Mouse (Mus musculus): Measurements from ENCODE around the gene Stx8.

Gene Stx8

DNA sequence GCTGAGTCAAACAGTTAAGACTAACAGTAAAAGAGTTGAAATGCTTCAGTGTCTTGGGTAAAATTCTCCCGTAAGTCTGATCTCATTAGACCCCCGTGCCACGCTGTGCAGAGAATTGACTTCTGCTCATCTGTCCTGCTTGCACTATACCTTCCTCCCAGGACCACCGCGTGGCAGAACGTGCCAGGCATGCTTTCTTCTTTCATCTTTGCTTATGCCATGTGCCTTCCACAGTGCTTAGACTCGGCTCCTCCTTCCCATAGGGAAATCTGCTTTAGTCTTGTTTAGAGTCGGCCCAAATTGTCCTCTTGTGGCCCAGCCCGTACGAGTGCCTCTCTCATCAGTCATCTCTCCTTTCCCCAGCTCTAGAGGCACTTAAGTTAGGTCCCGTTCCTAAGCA is 1.8 kb downstream of the Stx8 start:
- in situ Hi-C loops (cut with MboI; ENCODE audit: unreplicated experiment in 2 of 2): loop anchor here in 1 of 2 experiments (10.0 kb wide), 1 partner anchor 143 kb away; no protein-coding TSS in a partner anchor

DNA sequence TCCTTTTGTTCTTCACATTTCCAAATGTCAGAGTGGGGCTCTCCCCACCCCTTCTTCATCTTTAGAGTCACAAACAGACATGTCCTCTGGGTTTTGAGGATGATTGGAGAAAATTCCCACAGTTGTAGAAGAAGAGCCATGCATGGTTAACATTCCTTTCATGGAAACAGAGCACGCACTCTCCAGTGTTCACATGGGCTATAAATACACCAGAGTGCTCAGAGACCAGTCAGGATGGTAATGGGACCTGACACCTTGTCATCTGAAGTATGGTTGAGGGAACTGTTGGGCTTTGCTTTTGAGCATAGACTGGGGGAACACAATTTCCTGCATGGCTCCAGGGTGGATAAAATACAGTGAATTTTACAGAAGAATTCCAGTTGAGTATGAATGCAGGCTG is 6.6 kb downstream of the Stx8 start:
- in situ Hi-C loops (cut with MboI; ENCODE audit: unreplicated experiment in 2 of 2): no loop called here

DNA sequence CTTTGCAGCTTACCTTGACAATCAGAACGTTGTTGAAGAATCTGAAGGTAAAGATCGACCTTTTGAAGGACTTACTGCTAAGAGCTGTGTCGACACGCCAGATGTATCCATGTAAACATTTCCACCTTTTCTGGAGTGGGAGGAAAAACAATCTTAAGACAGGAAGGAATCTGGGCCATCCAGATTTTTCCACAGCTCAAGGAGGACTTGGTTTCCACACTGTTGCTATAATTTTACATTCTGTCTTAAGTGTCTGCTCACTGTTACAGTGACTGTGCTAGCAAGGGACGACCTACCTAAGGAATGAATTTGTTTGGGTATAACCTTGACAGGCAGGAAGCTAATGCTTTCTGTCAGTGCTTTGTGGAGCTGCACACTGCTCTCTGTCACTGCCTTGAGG is 7.2 kb downstream of the Stx8 start:
- in situ Hi-C loops (cut with MboI; ENCODE audit: unreplicated experiment in 2 of 2): no loop called here

DNA sequence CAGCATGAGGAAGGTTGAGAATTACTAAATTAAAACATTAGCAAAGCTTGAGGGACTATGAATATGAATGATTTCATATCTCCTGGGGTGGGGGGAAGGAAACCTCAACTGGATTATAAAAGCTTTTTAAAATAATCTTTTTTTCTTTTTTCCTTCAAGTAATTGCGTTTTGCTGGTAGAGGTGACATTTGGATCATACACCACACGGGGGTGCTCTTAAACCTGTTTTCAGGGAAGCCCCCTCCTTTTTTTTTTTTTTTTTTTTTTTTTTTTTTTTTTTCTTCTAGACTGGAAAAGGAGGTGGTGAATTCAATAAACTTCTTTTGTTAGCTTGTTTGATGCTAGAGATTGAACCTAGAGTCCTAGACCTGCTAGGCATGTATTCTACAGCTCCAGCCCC is 9.3 kb downstream of the Stx8 start:
- in situ Hi-C loops (cut with MboI; ENCODE audit: unreplicated experiment in 2 of 2): loop anchor here (25.0 kb wide), 2 partner anchors 762 to 837 kb away; no protein-coding TSS in a partner anchor

DNA sequence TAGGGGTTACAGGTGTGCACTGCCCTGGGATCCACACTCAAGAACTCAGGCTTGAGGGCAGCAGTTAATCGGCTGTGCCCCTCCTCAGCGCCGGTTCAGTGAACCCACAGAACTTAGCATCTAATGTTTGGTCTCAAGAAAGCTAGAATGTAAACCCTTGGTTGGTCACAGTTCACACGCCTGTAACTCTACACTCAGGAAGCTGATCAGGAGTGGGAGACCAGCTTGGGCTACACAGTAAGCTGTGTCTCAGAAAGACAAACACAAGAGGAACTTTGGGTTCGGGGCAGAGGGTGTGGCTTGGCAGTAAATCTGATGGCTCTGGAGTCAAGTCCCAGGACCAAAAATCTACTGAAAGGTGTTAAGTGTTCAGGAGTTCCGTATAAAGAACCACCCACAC is 17.6 kb downstream of the Stx8 start:
- in situ Hi-C loops (cut with MboI; ENCODE audit: unreplicated experiment in 2 of 2): loop anchor here (25.0 kb wide), 2 partner anchors 754 to 829 kb away; no protein-coding TSS in a partner anchor

DNA sequence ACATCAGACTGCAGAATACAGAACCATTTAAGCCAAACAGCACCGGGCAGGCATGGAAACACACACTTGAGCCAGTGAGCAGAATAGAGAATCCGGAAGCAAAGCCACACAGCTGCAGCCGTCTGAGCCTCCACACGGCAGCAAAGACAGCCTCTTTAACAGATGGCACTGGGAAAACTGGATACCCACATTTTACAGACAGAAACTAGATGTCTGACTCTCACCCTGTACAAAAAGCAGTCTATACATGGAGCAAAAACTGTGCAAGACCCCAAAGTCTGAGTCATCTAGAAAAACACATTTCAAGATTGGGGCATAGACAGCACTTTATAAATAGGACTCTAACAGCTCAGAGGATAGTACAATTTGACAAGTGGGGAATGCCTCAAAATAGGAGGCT is 25.2 kb downstream of the Stx8 start:
- in situ Hi-C loops (cut with MboI; ENCODE audit: unreplicated experiment in 2 of 2): loop anchor here (10.0 to 25.0 kb wide), 3 partner anchors 564 to 821 kb away; partner anchors contain the start of gene Mfsd6l (in 1 of the 2)

DNA sequence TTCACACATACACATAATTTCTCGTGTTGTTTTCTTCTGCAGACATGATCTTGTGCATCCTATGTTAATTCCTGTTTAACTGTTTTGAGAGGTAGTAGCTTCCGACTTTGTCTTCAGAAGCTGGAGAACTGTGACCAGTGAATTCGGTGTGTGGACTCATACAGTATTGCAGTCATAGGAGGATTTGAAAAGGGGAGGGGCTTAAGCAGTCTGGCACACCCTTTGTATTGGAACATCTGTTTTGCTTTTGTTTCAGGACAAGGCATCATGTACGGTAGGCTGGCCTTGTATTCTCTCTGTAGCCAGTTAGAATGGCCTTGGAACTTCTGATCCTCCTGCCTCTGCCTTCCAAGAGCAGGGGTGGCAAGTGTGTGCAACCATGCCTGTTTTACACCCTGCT is 30.0 kb downstream of the Stx8 start:
- in situ Hi-C loops (cut with MboI; ENCODE audit: unreplicated experiment in 2 of 2): loop anchor here (10.0 to 25.0 kb wide), 3 partner anchors 559 to 816 kb away; partner anchors contain the start of gene Mfsd6l (in 1 of the 2)

DNA sequence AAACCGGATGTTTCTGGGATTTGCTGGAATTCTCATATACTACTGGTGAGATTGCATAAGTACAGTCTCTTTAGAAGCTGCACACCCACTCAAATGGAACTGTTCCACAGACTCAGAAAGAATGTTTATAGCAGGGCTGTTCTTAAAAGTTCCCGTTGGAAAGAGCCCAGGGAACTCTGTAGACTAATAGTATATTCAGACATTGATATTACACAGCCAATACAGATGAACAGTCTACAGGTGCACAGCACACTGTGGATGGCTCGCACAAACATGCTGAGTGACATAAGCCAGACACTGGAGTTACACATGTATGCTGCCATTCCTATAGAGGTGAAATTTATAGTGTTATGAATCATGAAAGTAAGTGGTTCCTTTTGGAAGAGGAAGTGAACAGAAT is 32.9 kb downstream of the Stx8 start:
- in situ Hi-C loops (cut with MboI; ENCODE audit: unreplicated experiment in 2 of 2): loop anchor here (10.0 to 25.0 kb wide), 3 partner anchors 556 to 813 kb away; partner anchors contain the start of gene Mfsd6l (in 1 of the 2)

DNA sequence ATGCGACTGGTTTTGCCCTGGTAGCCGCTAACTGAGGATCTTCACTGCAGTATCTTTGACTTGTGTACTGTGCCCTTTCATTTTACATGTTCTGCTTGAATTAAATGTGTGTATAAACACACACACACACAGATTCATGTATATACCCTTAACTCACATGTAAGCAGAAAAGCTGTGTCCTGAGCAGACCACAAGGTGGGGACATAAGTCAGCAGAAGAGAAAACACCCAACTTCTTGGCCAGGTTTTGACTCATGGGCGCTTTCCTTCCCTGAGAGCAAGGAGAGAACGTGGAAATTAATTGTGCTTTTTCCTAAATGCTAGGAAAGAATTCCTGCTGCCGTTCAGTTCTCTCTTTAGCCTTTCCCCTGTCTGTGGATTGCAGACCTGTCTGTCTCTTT is 33.6 kb downstream of the Stx8 start:
- in situ Hi-C loops (cut with MboI; ENCODE audit: unreplicated experiment in 2 of 2): loop anchor here (5.0 to 25.0 kb wide), 6 partner anchors 225 to 813 kb away; partner anchors contain the start of gene Mfsd6l (in 2 of the 2)

DNA sequence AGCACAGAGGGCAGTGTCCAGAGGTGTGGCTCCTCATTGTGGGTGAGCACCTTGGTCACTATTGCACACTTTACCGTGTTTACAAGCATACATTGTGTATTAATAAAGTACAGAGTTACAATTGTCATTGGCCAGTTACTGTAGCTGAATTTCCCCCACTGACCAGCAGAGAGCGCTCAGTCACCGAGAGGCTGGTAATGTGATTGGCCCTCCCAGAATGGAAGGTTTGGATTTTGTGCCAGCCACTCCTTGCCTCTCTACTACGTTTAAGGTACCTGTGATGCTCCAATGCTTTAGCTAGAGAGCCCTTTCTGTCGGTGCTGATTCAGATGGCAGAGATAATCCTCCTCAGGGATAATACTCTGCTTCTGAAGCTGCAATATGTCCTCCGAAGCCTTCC is 38.2 kb downstream of the Stx8 start:
- in situ Hi-C loops (cut with MboI; ENCODE audit: unreplicated experiment in 2 of 2): loop anchor here (5.0 to 10.0 kb wide), 3 partner anchors 221 to 553 kb away; partner anchors contain the start of gene Mfsd6l (in 1 of the 2)

DNA sequence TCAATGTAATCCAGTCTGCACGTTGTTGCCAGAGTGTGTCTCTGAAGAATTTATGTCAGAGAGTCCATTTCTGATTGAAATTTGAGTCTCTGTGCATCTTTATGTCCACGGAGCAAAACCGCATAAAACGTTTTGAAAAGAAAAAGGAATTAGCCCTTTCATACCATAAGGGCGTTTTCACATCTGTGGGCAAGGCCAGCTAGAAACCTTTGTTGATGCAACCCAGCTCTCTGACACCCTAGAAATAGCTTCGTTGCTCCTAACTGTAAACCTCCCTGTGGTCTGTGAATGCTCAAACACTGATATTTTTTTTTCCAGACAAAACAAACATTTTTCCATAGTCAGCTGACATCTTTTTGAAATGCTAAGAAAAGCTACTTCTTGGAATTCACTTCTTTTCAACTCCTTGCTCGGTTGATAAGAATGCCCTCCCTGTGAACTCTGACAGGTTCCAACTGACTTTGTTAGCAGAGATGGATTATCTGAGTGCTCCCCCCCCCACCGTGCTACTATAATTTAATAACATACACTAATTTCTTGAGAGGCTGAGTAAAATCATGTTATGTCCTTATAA is 40.3 kb downstream of the Stx8 start:
- in situ Hi-C loops (cut with MboI; ENCODE audit: unreplicated experiment in 2 of 2): loop anchor here in 1 of 2 experiments (10.0 kb wide), 1 partner anchor 218 kb away; no protein-coding TSS in a partner anchor

DNA sequence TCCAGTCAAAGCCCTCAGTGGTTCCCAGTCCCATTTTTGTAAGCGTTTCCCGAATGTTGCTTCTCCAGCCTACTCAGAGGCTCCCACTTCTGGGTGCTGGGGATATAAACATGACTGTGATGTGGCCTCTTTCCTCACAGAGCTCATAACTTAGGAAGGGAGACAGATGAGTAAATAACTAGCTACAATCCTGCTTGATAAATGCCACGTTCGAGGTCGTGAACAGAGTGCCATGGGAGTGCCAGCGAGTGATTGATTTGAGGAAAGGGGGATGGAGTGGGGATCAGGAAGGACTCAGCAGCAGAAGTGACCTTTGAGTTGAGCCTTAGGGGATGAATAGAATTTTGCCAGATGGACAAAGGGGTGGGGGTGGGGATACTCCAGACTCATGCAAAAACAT is 41.7 kb downstream of the Stx8 start:
- in situ Hi-C loops (cut with MboI; ENCODE audit: unreplicated experiment in 2 of 2): loop anchor here in 1 of 2 experiments (10.0 kb wide), 1 partner anchor 217 kb away; no protein-coding TSS in a partner anchor

DNA sequence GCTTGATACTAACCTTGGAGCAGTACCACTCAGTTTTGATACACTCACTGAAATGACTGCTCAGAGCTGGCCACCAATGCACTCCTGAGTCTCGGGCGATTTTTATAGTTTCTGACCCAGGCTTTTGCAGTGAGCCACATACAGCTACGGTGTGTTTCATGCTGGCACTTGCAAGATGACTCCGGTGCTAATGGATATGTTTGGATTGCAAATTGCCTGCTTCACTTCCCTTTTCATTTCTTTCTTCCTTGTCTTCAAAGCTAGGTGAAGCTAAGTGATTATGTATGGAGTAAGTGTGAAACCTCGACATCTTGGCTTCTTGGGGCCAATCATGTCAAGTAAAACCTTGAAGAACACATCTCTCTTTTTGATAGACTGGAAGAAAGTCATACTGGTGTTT is 43.4 kb downstream of the Stx8 start:
- in situ Hi-C loops (cut with MboI; ENCODE audit: unreplicated experiment in 2 of 2): loop anchor here in 1 of 2 experiments (10.0 kb wide), 1 partner anchor 215 kb away; no protein-coding TSS in a partner anchor

DNA sequence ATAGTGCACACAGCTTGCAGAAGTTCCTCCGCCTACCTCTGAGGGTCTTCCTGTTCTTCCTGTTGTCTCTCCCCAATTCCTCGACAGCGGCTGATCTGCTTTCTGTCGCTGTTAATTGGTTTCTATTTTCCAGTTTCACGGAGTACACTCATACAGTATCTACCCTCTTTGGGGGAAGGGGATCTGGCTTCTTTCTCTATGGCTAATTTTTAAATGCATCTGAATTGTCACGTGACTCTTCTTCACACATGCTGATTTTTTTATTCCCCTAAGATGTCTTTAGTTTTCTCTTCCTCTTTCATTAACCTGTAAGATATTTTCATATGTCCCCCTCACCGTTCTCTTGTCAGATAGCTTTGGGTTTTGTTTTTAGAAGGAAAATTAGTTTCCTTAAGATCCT is 46.2 kb downstream of the Stx8 start:
- in situ Hi-C loops (cut with MboI; ENCODE audit: unreplicated experiment in 2 of 2): loop anchor here in 1 of 2 experiments (5.0 kb wide), 1 partner anchor 190 kb away; no protein-coding TSS in a partner anchor

DNA sequence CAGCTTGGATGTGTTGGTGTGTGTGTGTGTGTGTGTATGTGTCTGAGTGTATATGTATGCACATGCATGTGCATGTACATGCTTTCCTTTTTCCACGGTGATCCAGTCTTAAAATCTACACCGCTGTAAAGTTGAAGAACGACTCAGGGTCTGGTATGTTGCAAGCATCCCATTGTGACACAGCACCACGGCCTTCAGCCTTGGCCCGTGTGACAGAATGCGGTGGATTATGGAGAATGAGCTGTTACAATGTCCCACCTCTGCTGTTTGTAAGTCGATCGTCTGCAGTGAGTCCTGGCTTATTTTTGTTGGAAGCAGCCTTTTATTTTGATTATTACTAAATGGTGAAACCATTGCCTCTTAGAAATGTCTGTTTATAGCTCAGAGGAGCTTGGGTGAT is 52.2 kb downstream of the Stx8 start:
- in situ Hi-C loops (cut with MboI; ENCODE audit: unreplicated experiment in 2 of 2): no loop called here

DNA sequence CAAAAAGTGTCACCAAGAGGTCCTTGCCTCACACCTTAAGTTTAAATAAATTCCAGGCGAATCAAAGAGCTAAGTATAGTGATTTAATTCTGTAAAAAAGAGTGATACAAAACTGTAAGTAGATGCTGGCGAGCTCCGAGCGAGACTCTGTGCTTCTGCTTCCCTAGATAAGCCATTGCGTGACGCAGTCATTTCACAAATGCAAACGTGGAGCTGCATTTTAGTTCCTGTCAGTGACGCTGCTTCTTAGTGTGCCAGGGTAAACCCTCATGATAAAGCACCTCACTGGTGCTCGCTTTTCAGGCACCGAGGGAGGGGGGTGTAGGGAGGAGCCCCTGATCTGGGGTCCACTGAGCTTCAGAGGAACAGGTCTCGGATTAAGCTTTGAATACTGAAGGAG is 53.2 kb downstream of the Stx8 start:
- in situ Hi-C loops (cut with MboI; ENCODE audit: unreplicated experiment in 2 of 2): no loop called here

DNA sequence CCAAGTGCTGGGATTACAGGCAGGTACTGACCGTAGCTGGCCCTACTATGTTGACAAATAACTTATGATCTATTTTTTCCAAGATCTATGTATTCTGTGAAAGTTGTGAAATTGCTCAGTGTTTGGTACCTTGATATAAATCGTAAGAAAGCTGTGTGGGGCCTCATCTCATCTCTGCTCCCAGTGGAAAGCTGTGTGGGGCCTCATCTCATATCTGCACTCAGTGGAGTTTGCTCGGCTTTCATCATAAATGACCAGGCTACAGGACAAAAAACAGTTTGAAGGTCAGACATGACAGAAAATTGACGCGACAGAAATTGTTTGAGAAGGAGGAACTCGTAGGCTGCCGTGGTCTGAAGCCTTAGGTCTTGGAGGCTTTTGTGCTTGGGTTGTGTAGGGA is 56.0 kb downstream of the Stx8 start:
- in situ Hi-C loops (cut with MboI; ENCODE audit: unreplicated experiment in 2 of 2): no loop called here

DNA sequence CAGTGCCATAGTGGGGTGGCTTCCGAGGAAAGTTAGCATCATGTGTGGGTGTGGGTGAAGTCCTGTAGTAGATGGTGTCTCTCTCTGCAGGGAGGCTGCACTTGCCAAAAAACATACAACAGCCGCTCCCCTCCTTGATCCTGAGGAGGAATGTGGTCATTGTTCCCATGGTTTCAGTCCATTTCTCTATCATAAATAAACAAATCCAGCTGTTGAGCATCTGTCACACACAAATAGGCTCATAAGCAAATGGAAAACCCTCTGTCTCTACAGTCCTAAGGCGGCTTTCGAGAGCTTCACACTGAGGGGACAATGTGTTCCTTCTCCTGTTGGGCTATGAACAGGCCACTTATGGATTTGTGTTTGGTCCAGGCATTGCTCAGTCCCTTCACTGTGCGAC is 56.9 kb downstream of the Stx8 start:
- in situ Hi-C loops (cut with MboI; ENCODE audit: unreplicated experiment in 2 of 2): no loop called here

DNA sequence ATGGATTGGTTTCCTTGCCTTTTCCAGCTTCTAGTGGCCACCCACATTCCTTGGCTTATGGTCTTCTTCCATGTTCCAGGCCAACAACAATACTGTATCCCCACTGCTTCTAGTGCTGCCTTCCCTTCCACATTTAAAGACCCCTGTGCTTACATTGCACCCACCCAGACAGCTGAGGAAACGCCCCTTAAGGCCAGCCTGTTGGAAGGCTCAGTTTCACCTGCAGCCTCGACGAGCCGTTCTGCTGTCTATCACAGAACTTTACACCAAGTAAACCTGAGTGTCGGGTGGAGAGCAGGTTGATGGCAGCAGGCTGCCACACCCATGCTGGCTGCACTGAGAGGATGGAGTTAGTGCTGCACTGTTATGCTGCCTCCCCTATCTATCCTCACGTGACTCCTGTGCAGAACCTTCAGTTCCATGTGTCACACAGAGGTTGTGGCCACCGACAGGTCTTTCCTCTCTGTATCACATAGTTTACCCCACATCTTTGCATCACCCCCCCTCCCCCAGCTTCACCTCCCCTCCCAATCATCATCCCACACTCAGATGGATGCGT is 57.9 kb downstream of the Stx8 start:
- in situ Hi-C loops (cut with MboI; ENCODE audit: unreplicated experiment in 2 of 2): no loop called here

DNA sequence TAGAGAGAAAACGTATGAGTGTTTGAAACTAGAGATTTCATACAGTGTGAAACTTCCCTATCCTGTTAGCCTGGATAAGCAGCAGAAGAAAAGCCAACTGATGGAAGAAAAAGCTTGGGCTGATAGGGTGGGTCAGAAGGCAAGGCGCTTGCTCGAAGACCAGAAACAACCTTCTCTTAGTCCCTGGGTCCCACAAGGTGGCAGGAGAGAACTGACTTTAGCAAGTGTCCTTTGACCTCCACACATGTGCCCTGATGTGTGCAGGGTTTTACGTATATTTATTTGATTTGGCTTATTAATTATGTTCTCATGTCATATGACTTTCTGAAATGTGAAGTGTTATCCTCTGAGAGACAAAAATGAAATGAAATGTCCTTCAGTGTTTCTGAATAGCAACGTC is 60.6 kb downstream of the Stx8 start:
- in situ Hi-C loops (cut with MboI; ENCODE audit: unreplicated experiment in 2 of 2): no loop called here

DNA sequence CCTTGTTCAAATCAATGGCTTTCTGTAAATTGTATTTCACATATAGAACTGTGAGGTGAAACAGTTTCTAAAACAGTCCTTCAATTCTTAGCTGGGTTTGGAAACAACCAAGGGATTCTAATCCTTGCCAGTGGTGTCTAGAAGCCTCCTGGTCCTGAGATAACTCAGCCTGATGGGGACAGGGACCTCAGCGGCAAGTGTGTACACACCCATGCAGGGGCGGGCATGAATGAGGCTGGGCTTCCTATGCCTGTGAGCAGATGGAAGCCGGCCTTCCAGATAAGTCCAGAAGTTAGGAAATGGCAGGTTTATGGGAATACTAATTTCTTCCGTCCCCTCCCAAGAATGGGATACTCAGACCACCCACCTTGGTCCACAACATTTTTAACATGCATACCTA is 63.1 kb downstream of the Stx8 start:
- in situ Hi-C loops (cut with MboI; ENCODE audit: unreplicated experiment in 2 of 2): no loop called here

DNA sequence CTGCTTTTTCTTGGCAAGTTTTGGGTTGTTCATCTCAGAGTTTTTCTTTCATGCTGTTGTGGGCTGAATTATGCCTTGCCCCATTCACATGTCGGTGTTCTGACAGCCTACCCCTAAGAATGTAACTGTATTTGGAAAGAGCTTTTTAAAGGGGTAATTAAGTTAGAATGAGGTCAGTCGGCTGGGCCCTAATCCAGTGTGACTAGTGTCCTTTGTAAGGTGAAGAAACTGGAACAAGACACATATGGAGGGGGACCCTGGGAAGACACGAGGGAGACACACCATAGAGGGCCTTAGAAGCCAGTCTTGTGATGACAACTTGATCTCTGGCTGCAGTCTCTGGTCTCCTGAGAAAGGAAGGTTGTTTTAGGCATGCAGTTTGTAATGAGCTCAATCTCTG is 63.9 kb downstream of the Stx8 start:
- in situ Hi-C loops (cut with MboI; ENCODE audit: unreplicated experiment in 2 of 2): no loop called here

All from v-Abl transformed pro-B cells (cell line).